Mouse (Mus musculus) E14TG2a.4 (cell line): ENCODE measurements around the gene Syndig1.

Experiments
- CTCF ChIP-seq: conservative IDR thresholded peaks from 2 replicates; pipeline ENCODE4 v1.5.1; 2014; ENCODE audit warnings: low read length
- POU5F1 ChIP-seq: IDR thresholded peaks from 2 replicates; pipeline ENCODE4 v1.6.1; 2014; ENCODE audit warnings: low read length, borderline replicate concordance

DNA sequence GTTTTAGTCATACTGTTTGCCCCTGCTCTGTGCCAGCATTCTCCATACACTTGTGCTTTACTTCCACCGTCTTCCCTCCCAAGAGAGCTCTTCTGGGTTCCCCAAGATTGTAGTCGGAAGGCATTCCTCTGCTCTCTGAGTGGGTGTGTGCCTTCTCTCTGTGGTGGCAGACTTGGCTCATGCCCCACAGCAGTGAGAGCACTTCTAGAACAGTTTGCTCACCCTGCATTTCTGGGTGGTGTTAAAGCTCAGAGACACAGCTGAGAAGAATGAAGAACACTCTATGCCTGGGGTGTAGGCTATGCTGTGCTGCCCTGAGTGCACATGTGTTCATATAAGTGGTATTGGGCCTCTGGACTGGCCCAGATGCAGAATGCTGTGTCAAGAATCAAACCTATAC, 15.6 kb downstream of the Syndig1 start:
- TF ChIP-seq CTCF: no peak
- no peak for TF ChIP-seq POU5F1
